Mouse (Mus musculus) right cerebral cortex, postnatal 10 days (tissue): ENCODE results near the gene Gpatch3.
A peak's percentile ranks its signal among the peaks of the same experiment; 100 is the strongest.

Source experiments
- DNase-seq, 2 experiments: peaks; one replicate each; pipeline ENCODE4 v3.0.0; 2021; ENCODE audit warnings: low spot score in 2 of 2

Gene Gpatch3

DNA sequence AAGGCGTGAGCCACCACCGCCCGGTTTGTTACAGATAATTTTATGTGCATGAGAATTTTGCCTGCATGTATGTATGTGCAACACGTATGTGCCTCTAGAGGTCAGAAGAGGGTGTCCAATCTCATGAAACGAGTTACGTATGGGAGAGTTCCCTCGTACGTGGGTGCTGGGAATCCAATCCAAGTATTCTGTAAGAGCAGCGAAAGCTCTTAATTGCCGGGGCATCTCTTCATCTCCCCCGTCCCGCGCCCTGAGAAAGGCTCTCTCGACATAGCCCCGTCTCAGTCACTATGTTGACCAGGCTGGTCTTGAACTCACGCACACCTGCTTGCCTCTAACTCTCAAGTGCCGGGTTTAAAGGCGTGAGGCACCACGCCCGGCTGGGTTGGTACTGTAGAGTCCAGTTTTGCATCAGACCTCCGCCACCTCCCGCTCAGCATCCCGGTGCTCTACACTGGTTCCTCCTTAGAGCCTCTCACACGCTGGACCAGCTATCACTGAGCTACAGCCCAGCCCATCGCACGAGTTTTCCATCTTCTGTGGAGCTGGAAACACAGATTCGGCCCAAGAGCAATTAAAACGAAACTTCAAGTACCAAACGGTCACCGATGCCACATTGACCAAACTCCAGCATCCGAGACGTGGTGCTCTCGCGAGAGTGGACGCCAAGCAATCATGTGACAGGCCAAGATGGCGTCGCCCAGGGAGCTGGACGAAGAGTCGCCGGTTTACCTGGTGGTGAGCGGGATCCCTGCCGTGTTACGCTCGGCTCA is at the start of gene Gpatch3:
Gene Gpatch3 (plus strand): TSS at position 676 of the 773 bp plus-strand sequence.
- DNase-seq = peak; percentile 96

DNA sequence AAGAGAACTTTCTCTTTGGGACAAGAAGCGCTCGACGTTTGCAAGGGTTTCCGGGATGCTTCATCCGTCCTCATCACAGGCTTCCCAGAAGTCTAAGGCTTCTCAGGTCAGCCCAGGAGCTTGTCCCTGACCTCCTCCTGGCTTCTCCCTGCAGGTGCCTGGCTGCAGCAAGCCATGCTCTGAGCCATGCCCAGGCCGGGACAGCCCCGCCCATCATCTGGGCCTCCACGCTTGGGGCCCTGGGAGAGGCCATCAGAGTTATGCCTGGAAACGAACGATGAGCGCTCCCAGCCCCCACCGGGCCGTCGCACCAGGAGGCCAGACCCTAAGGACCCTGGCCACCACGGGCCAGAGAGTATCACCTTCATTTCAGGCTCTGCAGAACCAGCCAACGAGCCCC is 46.8 kb upstream of the Gpatch3 start:
- no peak for DNase-seq

DNA sequence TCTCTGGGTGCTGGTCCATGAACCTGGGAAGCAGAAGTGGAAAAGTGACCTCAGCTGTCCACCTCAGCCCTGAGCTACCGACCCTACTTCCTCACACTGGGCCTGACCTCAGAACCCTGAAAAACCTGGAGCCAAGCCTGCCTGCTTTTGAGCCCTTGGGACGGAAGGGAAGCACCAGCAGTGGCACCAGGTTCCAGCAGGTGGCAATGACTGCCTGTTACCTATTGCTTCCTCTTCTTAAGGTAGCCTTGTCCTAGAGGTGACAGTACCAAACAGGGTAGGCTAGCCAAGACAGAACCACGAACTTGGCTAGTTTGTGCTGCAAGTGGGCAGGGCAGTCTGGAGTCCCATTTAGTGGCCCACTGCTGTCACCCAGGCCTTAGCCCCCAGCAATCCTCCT is 41.8 kb upstream of the Gpatch3 start:
- no peak for DNase-seq

DNA sequence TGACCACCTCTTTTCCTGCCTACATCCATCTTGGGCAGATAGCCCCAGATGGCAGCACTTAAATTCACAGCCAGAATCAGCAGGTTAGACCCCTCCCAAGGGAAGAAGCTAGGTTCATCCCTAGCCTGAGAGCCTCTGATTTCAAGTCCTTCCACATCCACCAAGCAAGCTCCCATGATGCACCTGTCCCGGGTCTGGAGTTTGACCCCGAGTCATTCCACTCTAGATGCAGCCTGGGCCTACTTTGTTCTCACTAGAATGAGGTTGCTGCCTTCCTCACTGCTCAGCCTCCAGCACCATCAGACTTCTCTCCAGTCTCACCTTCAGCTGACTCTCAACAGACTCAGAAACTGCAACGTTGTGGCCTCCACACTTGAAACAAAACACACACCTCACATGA is 38.5 kb upstream of the Gpatch3 start:
- no peak for DNase-seq

- no peak for DNase-seq
These were observed 37.9 kb upstream of the Gpatch3 start for GRCm38 (mm10) chr4:133536652-133537051.

DNA sequence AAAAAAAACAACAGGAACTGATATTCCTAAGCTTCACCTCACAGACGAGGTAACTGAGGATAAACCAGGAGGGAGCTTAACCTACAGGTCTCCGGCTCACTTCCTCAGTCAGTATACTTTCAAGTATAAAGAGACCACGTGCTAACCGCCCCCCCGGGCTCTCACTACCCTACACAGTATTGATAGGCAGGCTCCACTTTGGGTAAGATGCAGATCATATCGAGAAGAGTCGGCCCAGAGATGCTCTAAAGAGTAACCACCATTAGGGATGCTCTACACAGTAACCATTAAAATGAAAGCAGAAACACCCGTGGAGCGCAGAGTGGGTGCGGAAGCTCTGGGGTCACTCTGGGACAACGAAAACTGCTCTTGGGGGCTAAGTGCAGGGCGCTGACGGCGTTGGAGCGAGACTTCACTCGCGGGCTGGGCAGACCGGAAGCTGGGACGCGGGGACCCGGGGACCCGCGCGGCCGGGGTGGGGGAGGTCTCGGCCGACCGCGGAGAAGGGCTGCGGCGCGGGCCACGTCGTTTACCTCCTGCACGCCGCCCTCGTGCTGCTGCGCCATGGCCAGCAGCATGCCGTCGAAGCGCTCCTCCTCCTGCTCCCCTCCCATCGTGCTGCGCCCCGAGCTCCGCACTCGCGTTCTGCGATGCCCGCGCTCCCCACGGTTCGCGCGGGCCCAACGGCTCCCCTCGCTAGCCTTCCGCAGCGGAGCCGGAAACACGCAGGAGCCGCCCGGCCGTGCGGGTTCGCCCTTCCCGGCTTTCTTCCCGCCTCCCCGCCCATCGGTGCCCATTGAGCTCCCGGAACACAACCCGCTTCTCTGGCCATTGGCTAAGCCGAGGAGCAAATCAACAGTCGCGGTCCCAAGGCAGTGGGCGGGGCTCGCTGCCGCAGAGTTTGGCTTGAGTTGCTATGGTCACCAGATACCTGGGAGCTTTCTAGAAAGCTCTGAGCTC is 29.0 kb upstream of the Gpatch3 start, which contains the start of gene Nudc:
Gene Nudc (minus strand): TSS at position 725 of the 960 bp plus-strand sequence.
- DNase-seq = peak; percentile 98

DNA sequence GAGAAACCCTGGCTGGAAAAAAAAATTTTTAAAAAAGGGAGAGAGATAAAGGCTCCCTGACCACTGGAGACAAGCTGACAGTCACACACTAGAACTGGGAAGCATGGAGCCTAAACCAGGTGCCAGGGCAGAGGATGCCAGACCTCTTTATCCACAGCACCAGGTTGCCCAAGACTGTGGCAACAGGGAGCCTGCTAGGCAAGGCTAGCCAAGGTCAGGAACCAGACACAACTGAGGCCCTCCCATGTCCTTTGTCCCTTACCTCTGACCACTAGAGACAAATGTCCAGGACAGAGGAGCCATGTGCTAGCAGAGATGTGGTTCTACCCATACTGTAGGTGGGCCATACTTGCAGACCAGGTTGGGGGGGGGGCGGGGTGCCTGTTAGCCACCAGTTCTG is 22.5 kb upstream of the Gpatch3 start:
- DNase-seq = no peak

GRCm38 (mm10) chr4:133552768-133553447 is 21.6 kb upstream of the Gpatch3 start, which contains the start of gene Nr0b2:
Nr0b2 (plus strand) TSS chr4:133553376.
- DNase-seq = no peak

GRCm38 (mm10) chr4:133553448-133554330 is 20.9 kb upstream of the Gpatch3 start:
- DNase-seq = no peak

GRCm38 (mm10) chr4:133557041-133557717 is 17.4 kb upstream of the Gpatch3 start:
- DNase-seq = no peak

- DNase-seq = no peak
These were observed 14.7 kb upstream of the Gpatch3 start for GRCm38 (mm10) chr4:133559846-133560245.

- DNase-seq = no peak
These were observed 12.9 kb upstream of the Gpatch3 start for GRCm38 (mm10) chr4:133561622-133562021.

DNA sequence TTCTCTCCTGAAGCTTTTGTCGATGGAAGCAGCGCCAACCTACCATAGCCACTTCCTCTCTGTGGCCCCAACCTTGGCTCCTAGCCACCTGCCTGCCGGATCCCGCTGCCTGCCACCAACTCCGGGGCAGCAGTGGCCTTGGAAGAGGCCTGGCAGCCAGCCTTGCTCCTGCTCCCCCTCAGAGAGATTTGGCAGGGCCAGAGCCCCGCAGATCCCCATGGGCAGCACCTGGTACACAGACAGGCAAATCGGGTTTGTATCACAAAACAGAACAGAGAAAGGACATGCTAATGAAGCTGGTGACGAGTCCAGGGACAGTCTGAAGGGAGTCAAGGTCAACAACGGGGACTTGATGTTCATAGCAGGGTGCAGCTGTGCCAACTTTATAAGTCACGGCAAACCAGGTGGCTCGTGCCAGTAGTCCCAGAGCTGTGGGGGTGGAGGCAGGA is 11.4 kb upstream of the Gpatch3 start:
- peak in 1 of 2 experiments; percentile 50 for DNase-seq

- DNase-seq = no peak
These were observed 7.3 kb upstream of the Gpatch3 start for GRCm38 (mm10) chr4:133567251-133567650.

DNA sequence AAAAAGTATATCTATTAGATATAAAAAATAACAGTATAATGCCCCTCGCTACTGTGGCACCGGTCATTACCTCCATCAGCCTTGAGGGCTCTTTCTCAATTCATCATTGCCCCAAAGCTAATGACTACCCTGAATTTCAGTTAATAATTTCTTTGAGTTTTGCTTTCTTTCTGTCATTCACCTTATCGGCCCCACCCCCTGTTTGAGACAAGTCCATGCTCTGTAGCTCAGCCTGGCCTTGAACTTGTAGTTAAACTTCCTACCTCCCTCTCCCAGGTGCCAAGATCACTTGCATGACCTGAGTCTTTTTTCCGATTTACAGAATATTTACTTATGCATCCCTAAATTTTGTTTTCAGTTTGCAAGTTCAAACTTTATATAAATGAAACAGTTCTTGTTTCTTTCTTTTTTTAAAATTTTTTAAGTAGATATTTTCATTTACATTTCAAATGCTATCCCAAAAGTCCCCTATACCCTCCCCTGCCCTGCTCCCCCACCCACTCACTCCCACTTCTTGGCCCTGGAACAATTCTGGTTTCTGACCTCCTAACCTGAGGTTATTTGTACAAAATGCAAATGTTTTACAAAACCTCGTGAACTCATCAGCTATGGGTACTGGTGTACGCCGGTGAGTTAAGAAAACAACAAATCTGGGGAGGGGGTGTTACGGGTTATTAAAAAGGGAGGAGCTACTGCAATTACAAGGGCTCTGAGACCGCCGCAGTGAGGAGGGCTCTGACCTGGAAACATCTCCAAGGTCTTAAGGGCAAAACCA is 5.1 kb upstream of the Gpatch3 start:
- no peak for DNase-seq

DNA sequence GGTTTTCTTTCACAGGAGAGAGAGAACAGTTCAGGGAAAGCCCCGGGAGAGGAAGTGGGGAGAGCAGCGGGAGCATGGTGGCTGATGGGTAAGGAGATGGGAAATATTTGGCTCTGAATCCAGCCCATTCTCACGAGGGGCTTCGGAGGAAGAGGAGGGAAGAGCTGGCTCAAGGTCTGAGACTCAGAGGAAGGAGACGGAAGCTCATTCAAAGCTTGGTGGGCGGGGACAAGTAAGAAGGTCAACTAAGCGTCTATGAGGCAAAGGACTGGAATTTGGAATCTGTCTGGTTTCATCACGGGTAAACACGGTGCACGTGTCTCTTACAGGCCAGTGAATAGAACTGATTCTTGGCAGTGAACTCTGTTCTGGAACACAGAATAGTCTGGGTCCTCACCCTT is 4.5 kb upstream of the Gpatch3 start:
- no peak for DNase-seq

DNA sequence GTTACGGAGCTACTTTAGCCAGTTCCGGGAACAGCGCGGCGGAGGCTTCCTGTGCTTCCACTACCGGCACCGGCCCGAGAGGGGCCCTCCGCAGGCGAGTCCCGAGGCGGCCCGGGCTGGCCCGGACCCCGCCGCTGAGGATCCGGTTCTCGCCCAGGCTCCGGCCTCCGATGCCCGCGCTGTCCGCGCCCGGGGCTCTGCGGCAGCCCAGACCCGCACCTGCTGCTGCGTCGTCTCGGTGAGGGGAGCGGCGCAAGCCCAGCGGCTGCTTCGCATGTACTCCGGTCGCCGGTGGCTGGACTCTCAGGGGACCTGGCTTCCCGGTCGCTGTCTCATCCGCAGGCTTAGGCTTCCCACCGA is 278 bp downstream of the Gpatch3 start:
- no peak for DNase-seq

- DNase-seq = peak in 1 of 2 experiments; percentile 25
These were observed 3.4 kb downstream of the Gpatch3 start for GRCm38 (mm10) chr4:133577983-133578382.

GRCm38 (mm10) chr4:133583690-133584058 is 9.1 kb downstream of the Gpatch3 start:
- no peak for DNase-seq
